Mouse (Mus musculus) urinary bladder, postnatal 25 days (tissue): ENCODE results near the gene Ankrd44.

Source experiments
- DNase-seq: peaks from one replicate; pipeline ENCODE4 v3.0.0; 2022; ENCODE audit warnings: low spot score

Gene Ankrd44

DNA sequence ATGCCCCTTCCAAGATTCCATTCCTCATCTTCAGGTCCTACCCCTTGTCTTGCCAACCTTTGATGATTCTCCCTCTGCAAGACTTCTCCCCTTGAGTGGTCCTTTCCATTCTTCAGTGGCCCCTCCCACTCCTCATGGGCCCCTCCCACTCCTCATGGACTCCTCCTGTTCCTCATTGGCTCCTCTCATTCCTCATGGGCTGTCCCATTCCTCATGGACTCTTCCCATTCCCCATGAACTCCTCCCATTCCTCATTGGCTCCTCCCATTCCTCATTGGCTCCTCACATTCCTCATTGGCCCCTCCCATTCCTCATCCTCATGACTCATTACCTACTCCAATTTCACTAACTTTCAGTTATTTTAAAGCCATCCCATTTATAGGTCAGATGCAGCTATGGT is 166.3 kb downstream of the Ankrd44 start:
- no peak for DNase-seq

DNA sequence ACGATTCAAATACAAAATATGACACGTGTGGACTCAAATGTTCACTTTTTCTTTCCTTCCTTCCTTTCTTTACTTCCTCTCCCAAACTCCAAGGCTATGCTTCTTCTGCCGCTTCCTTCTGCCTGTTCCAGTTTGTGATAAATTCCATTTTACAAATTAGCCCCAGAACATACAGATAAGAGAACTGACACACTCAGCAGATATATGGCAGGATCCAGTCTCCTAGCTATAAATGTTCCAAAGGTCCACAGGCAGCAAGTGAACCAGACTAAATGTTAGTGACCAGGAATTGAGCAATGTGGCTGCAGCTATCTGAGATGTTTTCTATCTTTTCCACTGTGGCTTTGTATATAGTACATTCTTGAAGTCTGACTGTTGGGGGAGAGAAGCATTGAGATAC is 168.9 kb downstream of the Ankrd44 start:
- no peak for DNase-seq

DNA sequence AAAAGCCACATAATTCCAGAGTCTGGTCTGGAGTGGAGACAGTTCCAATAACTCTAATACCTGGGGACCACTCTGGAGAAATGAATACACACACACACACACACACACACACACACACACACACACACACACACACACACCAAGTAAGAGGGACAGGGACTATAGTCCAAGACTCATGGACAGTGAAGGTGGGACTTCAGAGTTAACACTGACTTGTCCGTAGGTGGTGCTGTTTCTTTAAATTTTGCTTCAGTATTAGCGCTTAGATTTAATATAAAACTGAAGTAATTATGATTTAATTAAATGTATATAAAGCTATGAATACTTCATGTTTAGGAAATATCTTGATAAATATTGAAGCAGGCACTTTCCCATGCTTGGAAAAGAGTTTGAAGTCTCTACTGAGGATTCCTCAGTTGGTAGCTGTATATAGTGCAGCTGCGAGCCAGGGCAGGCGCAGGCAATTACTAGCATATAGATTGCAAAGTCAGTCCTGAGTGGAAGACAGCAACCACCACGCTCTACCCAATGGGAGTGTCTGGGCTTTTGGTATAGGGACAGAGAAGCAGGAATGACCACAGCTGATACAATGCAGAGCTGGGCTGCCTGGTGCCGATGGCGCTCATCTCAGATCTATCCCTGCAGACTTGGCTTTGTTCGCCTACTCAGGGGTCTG is 170.4 kb downstream of the Ankrd44 start:
- no peak for DNase-seq

DNA sequence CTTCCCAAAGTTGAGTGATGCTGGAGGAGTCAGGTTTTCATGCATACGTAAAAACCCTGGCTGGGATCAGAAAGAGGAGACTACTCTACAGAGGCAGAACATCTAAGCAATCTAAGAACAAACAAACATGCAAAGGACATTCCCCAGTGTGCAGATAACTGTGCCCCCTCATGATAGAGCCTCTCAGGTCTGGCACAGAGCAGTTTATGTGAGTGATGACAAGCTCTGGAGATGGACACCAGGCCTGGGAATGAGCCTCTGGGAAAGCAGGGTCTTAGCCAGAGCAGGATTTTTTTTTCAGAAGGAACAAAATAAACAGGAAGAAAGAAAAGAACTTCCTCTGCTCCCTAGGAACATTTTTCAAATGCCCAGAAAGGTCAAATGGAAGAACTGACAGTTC is 176.2 kb downstream of the Ankrd44 start:
- no peak for DNase-seq

- DNase-seq = no peak
Measured at GRCm38 (mm10) chr1:54749516-54749915, 176.7 kb downstream of the Ankrd44 start.

DNA sequence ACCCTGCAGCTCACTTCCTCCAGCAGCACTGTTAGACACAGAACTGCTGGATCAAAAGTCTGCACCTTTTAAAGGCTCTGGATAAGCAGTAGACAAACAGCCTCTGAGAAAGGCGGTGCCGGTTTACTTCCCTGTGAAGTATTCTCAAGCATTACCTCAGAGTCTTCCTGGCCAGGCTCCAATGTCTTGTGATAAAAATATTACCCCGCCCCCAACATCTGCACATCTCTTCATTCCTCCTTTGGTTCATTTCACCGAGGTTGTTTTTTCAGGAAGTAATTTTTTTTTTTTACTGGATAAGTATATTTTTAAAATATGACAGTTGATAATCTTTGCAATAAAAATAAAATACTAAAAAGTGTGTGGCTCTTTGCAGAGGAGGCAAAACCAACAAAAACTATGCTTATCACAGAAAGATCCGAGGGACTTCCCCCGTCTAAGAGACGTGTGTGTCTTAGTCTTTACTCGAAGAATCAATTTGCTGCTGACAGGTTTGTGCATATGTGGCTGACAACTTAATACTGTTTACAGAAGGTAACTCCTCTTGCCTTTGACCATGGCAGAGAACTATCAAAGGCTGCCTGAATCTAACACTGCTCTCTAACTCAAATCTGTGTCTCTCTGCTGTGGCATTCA is 178.3 kb downstream of the Ankrd44 start:
- no peak for DNase-seq

GRCm38 (mm10) chr1:54745666-54746065 is 180.5 kb downstream of the Ankrd44 start:
- no peak for DNase-seq

- DNase-seq = no peak
Measured at GRCm38 (mm10) chr1:54744171-54744570, 182.0 kb downstream of the Ankrd44 start.

- DNase-seq = no peak
Measured at GRCm38 (mm10) chr1:54743072-54743471, 183.1 kb downstream of the Ankrd44 start.

- no peak for DNase-seq
Measured at GRCm38 (mm10) chr1:54740936-54741335, 185.3 kb downstream of the Ankrd44 start.

- DNase-seq = no peak
Measured at GRCm38 (mm10) chr1:54737472-54737871, 188.7 kb downstream of the Ankrd44 start.

DNA sequence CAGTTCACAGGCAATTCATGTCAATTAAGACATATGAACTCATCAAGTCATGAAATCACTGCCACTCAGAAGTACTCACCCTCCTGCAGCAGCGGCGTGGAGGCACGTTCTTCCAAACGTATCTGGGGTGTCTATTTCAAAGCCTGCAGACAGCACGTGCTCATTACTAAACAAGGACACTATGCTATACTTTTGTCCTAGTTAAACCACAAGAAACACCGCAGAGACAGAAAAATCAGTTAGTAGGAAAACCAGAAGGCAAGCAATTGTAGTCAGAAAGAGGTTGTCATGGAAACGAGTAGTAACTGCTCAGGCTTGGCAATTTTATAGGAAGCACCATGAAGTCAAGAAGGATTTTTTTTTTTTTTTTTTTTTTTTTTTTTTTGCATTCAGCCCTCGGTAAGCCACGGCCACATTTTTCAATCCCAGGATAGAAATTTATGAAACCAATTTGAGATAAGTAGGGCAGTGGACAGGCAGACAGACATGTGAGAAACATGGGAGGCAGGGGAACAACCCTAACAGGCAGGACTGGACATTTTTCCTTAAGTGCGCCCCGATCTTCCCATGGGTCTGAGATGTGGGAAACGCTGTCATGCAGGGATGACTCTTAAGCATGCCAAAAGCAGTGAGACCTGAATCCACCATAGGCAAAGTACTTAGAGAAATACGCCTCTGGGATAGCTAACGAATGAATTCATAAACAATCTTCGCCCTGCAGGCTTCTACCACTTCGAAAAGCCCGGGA is 191.1 kb downstream of the Ankrd44 start:
- no peak for DNase-seq

DNA sequence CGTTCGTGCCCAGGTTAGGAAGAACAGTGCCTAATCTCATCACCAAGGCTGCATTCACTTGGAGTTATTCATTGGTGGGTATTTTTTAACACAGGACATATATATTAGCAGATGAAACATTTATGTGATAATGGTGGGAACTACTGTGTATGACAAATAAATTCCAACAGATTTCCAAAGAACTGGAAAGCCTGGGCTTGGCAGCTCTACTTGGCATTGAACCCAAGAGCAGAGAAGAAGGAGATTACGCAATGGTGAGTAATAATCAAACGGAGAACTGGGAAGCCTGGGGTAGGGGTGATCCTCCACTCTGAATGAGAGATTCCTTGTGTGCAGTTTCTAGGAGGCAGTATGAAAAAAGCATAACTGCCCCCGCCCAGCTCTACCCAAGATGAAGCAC is 196.9 kb downstream of the Ankrd44 start:
- no peak for DNase-seq

DNA sequence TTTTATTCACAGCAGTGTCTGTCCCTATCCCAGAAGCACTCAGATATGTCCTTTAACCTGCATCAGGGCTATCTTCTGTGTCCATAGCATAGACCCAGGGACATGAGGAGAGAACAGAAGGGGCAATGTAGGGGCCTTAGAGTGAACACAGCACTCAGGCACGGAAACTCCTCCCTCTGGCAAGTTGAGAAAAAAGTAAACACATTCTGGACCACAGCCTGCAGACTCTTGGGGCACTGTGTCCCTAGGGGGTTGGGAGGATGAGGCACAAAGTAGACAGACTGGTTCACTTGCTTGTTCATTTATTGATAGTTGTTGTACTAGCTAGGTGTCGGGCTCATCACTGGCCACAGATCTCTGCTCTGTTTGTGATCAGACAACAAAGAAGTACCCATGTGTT is 199.6 kb downstream of the Ankrd44 start:
- DNase-seq = no peak

- DNase-seq = no peak
Measured at GRCm38 (mm10) chr1:54716921-54717320, 209.3 kb downstream of the Ankrd44 start.

DNA sequence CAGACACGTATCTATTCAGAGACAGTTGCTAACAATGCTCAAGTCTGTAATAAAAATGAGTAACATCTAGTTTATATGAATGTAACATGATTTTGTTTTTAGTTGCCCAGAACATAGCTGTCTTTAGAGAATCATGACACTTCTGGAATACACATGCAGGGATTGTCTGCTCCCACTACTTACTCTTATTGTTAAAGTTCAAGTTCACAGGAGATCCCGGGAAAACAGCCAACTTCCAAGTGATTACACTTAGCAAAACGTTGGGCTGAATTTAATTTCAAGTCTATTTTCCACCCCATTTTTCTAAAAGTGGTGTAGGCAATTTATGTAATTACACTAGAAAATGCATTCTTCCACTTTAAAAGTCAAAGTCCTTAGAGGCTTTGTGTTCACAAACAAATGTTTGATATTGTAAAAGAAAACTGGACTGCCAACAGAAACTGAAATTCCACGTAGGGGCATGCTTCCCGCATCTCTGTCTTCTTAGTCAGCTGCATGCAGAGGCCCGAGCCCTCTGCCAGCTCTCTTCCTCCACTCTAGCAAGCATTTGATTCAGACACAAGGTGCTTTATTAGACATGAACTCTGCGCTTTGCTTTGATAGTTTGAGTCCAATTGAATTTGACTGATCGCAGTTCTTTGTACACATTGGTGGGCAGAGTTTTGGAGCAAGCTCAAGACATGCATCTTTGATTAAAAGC is 211.0 kb downstream of the Ankrd44 start:
- no peak for DNase-seq

DNA sequence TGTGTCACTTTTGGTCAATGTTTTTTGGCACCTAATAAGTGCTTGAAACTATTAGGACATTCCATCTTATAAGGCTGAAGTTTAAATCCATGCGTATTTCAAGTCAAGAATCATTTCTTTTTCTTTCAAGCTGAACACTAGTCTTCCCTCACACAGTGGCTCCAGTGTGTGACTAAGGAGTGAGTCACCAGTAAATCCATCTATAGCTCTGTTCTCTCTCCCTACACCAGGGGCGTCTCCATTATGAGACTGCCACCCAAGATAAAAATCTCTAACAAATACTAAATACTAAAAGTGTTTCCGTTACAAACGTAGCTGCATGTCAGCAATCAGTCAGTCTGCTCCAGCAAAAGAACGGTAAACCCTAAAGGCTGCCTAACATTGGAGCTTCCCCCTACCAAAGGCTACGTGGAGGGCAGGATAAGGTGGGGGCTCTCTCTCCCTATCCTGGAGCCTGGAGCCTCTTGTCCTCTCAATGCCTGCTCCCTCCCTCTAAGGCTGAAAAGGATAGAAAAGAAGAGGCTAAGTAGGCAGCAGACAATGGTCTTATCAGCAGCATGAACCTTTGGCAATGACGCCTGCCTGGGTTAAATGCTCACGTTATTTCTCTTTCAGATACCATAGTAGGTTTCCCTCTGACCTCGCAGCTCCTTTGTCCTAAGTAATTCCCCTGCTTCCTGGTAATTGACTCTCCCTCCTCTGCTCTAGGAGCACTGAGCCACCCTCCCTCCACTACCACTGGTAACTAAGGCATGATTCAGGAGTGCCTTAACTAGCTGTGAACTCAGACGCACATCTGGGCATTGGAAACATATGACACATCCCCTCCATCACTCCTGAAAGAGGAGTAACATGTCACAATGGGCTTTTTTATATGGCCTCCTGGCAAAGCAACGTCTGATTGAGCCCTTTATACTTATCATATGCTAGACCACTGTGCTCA is 212.7 kb downstream of the Ankrd44 start:
- no peak for DNase-seq

DNA sequence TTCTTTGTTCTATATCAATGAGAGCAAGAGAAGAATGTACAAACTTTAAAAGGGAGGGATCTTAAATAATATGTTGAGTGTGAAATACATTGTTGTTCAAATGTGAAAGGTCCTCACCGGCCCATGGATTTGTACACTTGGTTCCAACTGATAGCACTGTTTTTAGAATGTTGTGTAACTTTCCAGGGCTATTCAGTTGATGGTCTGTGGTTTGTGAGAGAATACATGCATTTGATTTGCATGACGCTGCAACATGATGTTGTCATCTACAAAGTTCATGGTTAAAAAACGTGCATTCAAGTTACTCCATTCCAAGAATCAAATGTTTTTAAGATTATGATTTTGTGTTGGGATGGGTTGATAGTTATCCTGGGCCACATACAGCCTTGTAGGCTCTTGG is 214.6 kb downstream of the Ankrd44 start:
- DNase-seq = no peak

GRCm38 (mm10) chr1:54710550-54710949 is 215.6 kb downstream of the Ankrd44 start:
- no peak for DNase-seq

GRCm38 (mm10) chr1:54707888-54708565 is 218.2 kb downstream of the Ankrd44 start:
- no peak for DNase-seq
